Mouse (Mus musculus): ENCODE results near the gene Tacc2.
"Not testable (repeated sequence)": the region's sequence is repeated elsewhere in the genome, so short reads cannot be mapped to it uniquely, and the experiment has no call there.

The Tacc2 gene

DNA sequence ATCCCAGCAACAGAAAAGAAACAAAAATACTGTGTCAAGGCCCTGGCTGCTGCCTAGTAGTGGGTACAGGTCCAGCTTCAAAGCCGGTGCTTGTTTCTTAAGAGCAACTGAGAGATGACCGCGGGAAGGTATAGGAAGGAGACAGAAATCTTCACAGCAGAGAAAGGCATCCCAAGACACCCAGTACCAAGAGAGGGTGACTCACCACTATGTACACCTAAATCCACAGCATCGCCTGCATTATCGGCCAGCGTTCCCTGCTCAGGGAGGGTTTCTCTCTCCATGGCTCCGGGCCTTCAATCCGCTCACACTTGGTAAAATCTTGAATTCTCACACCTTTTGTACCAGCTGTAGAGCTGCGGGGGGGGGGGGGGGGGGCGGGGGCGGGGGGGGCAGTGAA lies 4.4 kb upstream of the Tacc2 start, which contains the start of gene Nsmce4a:
Gene Nsmce4a (minus strand): TSS at position 298 of the 400 bp plus-strand sequence.
- DNase-seq (ENCODE audit: low spot score in 2 of 2) = no peak

DNA sequence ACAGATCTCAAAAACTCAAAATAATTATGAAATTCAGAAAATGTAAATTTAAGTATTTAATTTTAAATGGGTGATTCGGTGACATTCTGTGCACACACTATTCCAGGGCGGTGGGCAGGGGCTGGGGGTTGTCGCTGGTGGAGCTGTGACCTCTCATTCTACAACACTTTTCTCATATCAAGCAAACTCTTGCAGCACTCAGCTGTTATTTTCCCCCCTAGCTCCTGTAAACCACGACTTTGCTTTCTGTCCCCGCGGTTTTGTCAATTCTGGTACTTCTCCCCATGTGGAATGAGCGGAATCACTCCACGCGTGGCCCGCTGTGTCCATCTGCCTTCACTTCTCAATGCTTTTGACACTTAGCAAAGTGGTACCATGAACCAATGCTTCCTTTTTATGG lies 3.5 kb upstream of the Tacc2 start:
- DNase-seq (ENCODE audit: low spot score in 2 of 2) = no peak

DNA sequence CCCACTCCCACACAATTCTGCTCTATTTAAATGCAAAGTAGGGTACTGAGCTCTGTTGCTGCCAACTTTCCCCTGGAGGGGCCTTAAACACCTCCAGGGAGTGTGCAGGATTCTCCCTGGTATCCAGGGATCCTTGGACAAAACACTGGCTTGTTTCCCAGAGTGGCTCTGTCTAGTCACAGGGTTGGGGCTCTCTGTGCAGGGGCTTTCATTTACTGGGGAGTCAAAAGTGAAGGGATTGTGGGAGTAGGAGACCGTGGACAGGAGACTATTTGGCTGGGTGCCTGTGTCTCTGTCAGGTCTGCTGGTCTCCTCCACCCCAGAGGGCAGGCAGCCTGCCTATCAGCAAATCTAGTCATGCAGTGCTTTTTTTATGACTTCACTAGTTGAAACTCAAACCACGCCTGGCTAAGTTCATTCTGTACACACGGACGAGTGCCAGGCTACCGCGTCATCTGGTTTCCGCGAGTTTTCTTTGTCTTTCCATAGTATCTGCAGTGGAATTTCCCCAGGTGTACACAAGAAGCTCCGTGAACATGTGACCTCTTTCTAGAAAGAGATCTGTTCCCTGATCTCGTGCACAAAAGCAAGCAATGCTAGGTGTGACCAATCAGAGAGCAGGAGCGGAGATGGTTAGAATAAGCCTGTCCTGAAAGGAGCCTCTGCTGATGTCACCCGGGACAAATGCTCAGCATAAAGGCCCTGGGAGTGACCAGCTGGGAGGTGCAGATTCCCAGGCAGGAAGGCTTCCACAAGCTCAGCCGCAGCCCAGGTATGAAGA lies 2.8 kb upstream of the Tacc2 start:
- no peak for DNase-seq (ENCODE audit: low spot score in 2 of 2)

DNA sequence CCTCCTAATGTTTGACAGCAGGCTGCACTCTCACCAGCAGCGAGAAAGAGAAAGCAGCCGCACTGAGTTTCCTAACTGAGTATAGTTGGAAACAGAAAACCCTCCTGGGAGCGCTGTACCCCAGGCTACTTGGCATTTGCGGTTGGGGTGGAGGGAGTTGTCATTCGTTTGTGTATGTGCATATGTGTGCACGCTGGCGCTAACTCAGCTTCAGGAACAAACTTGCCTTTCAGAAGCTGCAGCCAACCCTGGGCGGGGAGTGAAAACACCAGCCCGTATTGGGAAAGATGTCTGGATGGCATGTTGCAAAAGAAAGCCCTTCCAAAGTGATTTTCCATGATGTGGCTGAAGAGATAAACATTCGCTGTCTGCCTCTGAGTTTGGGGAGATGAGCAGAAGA lies 257 bp upstream of the Tacc2 start:
- peak; percentile 34 to 40 for DNase-seq (ENCODE audit: low spot score in 2 of 2)

DNA sequence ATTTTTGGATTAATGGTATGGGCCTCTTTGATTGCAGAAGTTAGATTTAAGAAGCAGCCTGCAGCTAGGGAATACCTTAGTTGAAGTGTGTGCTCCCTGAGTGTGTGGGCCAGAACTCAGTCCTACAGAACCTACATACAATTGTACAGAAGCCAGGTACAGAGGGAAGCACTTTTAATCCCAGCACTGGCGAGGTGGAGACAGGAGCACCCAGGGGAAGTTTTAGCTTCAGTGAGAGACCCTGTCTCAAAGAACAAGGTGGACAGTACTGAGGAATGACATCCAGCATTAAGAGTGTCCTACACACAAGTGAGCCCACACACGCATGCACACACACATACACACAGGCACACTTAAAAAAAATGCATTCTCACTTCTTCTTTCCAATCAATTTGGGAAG lies 828 bp downstream of the Tacc2 start:
- DNase-seq (ENCODE audit: low spot score in 2 of 2) = no peak

DNA sequence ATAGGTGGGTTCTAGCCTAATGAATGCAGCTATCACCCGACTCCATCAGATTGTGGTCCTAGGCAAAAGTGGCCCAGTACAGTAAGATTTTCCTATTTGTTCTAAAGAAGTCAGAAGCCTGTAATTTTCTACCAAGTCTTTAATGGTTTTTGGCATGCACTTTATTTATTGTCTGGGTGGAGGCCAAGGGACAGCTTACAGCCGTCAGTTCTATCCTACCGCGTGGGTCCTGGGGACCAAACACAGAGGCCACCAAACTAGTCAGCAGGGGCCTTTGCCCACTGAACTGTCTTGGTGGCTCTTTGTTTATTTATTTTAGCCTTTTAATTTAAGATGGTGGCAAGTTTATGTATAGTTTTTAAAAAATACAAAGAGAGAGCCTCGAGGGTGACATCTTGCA lies 1.4 kb downstream of the Tacc2 start:
- no peak for DNase-seq (ENCODE audit: low spot score in 2 of 2)

DNA sequence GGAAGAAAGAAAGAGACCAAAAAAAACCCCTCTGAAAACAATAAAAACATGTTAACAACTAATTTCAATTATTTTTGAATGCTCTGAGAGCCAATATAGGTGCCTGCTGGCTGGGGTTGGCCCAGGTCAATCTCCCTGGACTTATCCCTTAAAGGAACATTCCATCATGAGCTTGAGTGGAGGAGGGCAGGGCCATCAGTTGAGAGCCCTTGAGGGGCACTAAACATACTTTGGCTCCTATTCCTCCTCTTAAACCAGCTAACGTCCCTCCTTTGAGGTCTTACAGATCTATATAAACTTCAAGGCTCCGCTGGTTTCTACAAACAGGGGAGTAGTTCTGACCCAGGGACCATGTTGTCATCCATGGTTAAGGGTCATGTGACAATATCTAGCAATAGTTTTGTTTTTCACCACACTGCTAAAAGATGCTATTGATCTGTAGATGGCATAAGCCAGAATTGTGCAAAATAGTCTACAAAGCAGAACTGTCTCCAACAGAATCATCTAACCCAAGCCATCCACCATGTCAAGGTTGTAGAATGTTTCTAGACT lies 9.4 kb downstream of the Tacc2 start:
- DNase-seq (ENCODE audit: low spot score in 2 of 2) = no peak

DNA sequence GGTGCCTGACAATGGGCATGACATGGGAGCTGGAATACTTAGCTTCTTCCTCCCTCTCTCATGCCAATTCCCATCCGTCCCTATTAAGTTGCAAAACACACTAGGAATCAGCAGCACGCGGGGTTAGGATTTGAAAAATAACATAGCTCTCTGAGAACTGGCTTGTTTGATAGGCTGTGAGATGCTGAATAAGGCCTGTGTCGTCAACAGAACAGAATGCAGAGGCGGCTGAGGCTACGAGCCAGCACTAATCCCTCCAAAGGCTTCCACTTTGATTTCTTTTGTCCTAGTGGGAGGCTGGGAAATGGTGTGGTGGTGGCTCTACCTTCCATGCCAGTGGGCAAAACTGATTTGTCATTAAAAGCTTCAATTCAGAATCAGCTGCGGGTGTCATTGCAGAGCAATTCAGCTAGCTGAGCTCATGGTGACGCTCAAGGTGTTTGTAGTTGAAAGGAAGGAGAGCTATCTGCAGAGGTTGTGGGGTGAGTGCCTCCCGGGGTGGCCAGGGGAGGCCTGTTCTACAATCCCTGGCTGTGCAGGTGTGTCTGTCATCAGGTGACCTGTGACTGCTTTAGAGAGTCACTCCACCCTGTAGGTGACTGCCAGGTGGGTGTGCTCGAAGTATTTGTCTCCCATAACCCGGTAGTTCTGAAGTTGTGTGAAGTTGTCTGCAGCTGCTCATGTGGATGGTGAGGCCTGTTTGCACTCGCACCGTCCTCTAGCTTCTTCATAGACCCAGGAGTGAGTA lies 13.0 kb downstream of the Tacc2 start:
- DNase-seq (ENCODE audit: low spot score in 2 of 2) = no peak

DNA sequence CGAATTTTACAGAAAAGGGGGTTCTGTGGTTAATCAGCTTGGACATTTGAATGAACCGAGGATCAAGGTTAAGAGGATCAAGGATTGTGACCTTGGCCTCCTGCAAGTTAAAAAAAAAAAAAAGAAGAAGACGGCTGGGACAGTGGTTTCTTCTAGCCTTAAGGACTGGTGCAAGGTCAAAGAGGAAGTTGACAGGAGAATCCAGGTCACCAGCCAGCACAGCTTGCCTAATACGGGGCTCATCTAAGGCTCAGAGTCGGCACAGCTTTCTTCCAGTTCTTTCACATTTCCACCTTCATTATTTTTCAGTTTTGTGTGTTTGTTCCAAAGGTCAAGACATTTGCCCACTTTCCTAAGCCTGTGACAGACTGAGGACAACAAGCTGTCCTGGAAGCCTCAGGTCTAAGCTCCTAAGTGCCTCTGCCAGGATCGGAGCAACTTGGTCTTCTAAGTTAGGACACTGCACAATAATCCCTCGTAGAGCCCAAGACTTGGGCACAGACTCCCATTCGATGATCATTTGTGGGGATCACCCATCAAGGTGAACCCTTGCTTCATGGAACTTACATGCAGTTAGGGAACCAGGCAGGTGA lies 13.7 kb downstream of the Tacc2 start:
- DNase-seq (ENCODE audit: low spot score in 2 of 2) = no peak

DNA sequence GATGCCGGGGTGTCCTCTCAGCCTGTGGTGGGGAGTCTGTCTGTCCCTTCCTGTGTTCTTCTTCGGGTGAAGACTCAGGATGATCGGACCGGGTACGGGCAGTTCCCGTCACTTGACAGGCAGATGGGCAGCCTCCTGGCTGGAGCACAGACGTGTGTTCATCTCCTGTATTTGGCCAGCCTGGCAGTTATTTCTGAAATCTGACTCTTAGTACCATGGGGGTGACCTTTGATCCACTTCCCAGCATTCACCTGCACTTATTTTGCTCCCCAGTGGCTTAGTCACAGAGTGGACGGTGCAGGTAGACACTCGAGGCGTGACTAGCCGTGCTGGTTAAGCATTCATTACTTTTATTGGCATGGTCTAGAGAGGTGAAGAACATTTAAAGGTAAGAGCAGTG lies 15.7 kb downstream of the Tacc2 start:
- DNase-seq (ENCODE audit: low spot score in 2 of 2) = not testable (repeated sequence)

DNA sequence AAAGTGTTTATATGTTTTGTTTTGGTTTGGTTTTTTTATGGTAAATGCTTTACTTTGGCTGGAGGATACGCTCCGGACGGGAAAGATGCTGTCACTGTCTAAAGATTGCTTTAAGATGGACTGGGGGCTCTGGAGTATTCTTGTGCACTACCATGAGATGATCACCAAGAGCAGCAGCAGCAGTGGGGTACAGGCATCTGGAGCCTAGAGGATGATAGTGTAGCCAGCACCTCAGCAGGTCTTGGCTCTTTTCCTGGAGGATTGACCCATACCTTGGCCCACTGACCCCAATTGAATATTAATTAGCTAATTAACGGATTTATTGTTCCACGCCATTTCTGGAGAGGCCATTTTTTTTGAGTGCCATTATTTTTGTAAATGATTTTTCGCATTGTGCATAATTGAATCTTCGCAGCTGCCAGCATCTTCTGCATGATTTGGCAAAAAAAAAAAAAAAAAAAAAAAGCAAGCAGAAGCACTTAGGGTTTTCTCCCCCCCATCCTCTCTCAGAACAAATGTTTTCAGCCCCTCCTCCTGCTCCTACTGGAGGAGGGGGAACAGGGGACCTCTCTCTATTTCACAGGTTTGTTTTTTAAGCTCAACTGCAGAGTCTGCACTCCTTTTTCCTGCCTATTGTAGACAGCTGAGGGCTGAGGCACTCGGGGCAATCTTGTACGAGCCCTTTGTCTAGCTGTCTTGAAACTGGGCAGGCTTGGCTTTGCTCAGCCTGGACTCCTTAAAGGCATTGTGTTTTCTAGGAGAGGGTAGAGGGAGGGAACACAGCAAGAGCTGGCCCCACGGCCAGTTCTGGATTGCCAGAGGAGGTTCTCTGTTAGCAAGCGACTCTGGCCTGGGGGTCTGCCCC lies 16.4 kb downstream of the Tacc2 start:
- not testable (repeated sequence) for DNase-seq (ENCODE audit: low spot score in 2 of 2)

DNA sequence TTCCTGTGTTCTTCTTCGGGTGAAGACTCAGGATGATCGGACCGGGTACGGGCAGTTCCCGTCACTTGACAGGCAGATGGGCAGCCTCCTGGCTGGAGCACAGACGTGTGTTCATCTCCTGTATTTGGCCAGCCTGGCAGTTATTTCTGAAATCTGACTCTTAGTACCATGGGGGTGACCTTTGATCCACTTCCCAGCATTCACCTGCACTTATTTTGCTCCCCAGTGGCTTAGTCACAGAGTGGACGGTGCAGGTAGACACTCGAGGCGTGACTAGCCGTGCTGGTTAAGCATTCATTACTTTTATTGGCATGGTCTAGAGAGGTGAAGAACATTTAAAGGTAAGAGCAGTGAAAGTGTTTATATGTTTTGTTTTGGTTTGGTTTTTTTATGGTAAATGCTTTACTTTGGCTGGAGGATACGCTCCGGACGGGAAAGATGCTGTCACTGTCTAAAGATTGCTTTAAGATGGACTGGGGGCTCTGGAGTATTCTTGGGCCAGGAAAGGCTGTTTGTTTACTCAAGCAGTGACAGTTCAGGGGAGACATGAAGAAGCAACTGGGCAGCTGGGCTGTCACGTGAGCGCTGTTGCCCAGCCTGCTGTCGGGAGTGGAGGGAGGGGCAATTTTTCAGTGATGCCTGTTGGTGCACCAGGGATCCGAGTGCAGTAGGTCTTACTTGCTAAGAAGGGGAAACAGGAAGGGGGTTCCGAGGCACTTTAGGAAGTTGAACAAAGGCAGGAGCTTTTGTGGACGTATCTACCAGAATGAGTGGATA lies 19.0 kb downstream of the Tacc2 start:
- DNase-seq (ENCODE audit: low spot score in 2 of 2) = not testable (repeated sequence)

DNA sequence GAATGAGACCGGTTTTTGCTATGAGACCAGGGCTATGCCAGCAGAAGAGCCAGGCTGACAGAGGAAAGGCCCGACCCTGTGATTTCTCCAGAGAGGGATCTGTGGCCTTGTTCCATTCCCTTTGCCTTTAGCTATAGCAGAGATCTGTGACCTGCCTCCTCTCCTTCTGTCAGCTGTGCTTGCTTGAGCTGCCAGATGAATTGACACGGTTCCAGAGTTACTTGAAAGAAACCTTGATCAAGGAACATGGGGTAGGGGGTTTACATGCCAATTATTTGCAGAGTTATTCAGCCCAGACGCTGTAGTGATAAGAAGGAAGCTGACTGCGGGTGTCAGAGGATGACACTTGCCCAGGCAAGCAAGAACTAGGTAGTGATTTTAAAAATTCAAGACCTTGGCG lies 20.3 kb downstream of the Tacc2 start:
- DNase-seq (ENCODE audit: low spot score in 2 of 2) = no peak

DNA sequence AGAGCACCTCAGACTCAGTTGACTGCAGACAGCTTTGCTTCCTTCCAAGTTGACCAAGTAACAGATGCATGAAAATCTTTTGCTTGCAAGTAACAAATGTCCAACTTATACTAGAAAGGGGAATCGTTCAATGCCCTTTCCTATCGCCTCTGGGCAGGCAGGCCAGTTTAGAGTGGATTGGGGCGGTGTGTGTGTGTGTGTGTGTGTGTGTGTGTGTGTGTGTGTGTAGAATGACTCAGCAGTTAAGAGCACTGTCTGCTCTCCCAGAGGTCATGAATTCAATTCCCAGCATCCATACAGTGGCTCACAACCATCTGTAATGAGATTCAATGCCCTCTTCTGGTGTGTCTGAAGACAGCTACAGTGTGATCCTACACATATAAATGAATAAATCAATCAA lies 22.8 kb downstream of the Tacc2 start:
- no peak for DNase-seq (ENCODE audit: low spot score in 2 of 2)

DNA sequence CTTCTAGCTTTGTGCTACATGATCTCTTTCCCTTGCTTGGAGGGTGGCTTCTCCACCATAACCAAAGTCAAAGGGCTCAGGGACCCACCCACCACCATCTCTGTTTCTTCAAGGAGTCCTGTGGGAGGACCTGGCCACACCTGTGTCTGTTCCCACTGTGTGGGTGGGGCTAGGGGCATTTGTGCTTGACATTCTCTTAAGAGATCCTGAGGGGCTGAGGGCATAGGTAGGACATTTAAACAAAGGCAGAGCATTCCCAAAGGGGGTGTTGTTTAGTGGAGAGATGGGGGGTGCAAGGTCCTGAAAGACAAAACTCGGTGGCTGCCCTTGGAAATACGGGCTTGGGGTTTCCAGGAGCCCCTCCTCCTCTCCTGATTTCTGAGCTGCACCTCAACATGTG lies 23.3 kb downstream of the Tacc2 start:
- no peak for DNase-seq (ENCODE audit: low spot score in 2 of 2)

DNA sequence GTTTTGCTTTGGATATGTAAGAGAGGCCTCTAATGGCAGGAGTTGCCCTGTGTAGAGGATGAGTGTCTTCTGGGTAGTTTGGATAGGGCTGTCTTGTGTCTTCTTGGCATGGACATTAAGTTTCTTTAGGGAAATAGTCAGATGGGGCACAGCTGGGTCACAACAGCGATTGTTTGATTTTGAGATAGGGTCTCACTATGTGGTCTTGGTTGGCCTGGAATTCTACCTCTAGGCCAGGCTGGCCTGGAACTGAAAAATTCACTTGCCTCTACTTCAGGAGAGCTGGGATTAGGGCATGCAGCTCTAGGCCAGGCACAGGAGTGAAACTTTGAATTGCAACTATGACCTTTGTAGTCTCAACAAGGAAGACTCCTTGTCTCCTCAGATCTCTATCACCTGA lies 25.6 kb downstream of the Tacc2 start:
- no peak for DNase-seq (ENCODE audit: low spot score in 2 of 2)

DNA sequence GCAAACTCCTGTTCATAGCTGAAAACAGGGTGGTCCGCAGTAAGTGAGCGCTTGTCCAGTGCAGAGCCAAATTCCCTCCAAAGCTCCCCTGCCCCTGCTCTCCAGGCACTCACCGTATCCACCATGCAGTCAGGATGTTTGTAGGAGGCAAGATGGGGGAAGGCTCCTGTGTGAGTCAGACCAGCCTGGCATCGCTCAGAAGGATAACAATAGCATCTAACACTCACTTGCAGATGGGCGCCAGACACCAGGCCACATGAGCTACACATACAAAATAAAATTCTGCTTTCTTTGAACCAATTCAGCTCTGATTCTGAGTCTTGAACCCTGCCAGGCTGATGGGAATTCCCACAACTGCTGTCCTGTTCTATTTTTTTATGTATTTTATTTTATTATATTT lies 26.3 kb downstream of the Tacc2 start:
- DNase-seq (ENCODE audit: low spot score in 2 of 2) = peak; percentile 38 to 71

DNA sequence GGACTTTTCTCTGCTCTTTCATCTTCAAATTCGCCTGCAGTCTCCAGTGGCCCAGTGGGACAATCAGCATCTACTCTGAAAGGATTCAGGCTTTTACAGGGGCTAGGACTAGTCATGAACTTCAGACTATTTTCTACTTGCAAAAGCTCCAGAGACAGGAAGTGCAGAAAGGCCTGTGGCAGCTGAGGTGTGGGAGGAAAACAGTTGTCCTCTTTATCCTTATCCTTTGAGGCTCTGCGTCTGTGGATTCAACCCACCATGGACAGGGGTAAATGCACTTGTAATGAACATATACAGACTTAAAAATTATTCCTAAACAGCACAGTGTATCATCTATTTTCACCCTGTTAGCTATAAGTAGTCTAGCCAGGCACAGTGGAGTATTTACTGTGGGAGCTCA lies 27.2 kb downstream of the Tacc2 start:
- no peak for DNase-seq (ENCODE audit: low spot score in 2 of 2)

DNA sequence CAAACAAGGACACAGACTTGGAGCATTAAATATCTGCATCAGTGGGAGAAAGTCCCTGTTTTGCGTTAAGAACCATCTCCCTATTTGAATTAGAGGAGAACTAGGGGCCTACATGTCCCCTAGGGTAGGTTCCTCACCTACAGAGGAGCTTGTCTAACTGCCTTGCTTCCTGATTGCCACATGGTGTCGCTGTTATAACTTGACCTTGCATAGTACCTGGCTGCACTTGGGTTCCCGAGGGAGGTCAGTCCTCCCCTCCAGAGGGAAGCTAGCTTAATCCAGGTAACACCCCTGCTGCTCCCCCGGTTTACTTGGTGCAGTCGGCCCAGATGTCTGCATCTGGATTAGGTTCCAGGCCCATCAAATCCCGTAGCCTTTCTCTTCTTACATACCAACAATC lies 27.9 kb downstream of the Tacc2 start:
- no peak for DNase-seq (ENCODE audit: low spot score in 2 of 2)

DNA sequence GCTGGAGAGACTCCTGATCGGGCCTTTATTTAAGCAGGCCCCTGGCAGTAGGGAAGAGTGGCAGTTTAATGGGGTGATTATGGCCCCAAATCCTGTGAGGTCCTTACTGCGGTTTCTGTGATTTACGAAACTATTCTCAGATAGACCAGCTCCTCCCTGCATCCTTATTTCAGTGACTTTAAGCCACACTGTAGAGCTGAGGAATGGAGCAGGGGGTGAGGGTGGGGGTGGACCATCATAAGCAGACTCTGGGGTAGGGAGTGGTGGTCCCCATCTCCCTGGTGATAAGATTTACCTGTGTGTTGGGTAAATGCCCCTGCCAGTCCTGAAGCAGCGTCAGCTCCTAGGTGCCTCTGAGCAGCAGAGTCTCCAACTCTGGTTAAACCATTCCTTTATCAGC lies 29.7 kb downstream of the Tacc2 start:
- DNase-seq (ENCODE audit: low spot score in 2 of 2) = no peak

DNA sequence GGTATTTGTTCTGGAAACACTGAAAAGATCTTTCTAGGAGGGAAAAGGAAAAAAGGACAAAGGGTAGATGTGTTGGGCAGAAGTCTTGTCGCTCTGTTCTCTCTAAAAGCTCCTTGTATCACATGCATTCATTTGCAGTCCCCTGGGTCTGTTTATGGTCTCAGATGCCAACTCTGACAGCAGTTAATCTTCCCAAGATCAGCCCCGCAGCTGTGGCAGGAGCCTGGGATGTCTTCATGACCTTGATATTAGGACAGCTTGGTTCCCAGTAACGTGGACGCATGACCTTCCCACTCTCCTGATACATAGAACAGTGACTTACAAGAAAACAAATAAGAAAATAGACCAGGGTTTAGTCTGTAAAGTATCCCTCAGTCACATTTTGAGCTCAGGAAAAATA lies 36.7 kb downstream of the Tacc2 start:
- DNase-seq (ENCODE audit: low spot score in 2 of 2) = no peak
